Mouse (Mus musculus): ENCODE results near the gene Atxn2l. TPM values are rescaled to one million over a fixed set of nuclear protein-coding genes. Genes with fewer than 3 reads are reported as not detected.
"Not testable (repeated sequence)": the region's sequence is repeated elsewhere in the genome, so short reads cannot be mapped to it uniquely, and the experiment has no call there.

Gene Atxn2l
- total RNA-seq, 2 experiments from 2014 or later, result 37.0 to 41.7 TPM

- intact Hi-C loops (cut with DNase I), result no loop called here
- no peak for DNase-seq (ENCODE audit: low spot score)
Measured at GRCm38 (mm10) chr7:126494120-126494519, 9.1 kb downstream of the Atxn2l start.

DNA sequence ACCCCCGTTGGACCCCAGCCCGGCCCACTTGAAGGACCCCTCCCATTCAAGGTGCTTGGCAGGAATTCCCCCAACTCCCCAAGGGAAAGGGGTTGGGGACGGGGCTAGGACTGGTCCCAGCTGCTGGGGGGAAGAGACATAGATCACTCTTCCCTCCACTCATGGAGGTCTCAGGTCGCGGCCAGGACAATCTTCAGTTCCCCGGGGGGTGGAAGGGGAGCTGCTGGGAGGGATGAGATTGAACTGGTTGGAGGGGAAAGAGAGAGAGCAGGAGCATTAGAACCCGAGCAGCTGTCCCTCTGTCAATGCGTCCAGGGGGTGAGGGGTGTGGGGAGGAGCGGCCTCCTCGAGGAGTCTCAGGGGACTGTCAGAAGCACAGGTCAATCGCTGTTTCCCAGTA, 11.3 kb downstream of the Atxn2l start:
- intact Hi-C loops (cut with DNase I), result no loop called here
- no peak for DNase-seq (ENCODE audit: low spot score)

- intact Hi-C loops (cut with DNase I), result no loop called here
- no peak for DNase-seq (ENCODE audit: low spot score)
Measured at GRCm38 (mm10) chr7:126491005-126491404, 12.2 kb downstream of the Atxn2l start.

DNA sequence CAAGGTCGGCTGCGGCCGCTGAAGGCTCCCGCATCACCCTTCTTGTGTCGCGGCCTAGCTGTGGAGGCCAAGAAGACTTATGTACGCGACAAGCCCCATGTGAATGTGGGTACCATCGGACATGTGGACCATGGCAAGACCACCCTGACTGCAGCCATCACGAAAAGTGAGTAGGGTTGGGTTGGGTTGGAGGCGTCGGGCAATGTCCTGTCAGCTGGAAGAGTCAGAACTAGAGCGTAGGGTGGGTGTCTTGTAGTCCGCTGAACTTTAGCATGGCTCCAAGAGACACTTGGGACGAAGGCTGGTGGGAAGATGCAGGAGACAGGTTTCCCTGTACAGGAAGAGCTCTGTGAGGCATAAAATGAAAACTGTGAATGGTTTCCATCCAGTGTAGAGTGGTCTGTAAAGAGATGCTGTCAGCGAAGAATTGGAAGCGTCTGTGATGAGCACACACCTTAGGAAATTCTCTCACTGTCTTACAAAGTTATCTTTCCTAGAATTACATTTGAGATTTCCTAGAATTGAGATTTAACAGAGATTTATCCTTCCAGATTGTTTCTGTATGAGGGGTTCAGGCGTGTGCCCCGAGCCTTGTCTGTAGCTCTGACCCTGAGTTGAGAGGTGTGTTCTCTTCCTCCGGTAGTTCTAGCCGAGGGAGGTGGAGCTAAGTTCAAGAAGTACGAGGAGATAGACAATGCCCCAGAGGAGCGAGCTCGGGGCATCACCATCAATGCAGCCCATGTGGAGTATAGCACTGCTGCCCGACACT, 15.4 kb downstream of the Atxn2l start:
- not testable (repeated sequence) for DNase-seq (ENCODE audit: low spot score)
- intact Hi-C loops (cut with DNase I), result loop anchor here (2.0 kb wide), 1 partner anchor 15 kb away; the partner anchor contains the start of gene Atxn2l

- intact Hi-C loops (cut with DNase I), result loop anchor here (2.0 kb wide), 1 partner anchor 16 kb away; the partner anchor contains the start of gene Atxn2l
- DNase-seq (ENCODE audit: low spot score), result peak; percentile 96
Measured at GRCm38 (mm10) chr7:126487052-126487483, 16.2 kb downstream of the Atxn2l start, which contains the start of gene Tufm. Tufm (plus strand) TSS chr7:126487361.

GRCm38 (mm10) chr7:126482392-126482871, 20.8 kb downstream of the Atxn2l start:
- peak; percentile 61 for DNase-seq (ENCODE audit: low spot score)

DNA sequence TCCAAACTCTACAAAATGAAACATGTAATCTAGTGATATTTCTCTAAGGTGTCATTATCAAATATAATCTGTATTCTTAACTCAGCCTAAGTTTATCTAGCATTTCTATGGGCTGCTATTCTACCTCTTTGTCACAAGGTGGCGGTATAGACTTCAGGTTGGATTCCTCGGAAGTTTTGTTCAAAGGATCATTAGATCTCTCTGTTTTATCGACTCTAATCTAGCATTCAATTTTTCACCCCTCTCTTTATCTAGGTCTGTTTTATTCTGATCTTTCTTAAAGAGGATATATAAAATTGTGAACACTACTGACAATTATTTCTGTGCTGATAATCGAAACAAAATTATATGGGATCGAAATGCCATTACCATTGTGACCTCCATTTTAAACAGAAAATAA, 21.5 kb downstream of the Atxn2l start:
- DNase-seq (ENCODE audit: low spot score), result no peak
- intact Hi-C loops (cut with DNase I), result loop anchor here (5.0 kb wide), 1 partner anchor 221 kb away; no protein-coding TSS in a partner anchor

More at GRCm38 (mm10) chr7:126482392-126482871, 20.8 kb downstream of the Atxn2l start:
- intact Hi-C loops (cut with DNase I), result loop anchor here (5.0 kb wide), 1 partner anchor 220 kb away; no protein-coding TSS in a partner anchor

- peak; percentile 75 for DNase-seq (ENCODE audit: low spot score)
- intact Hi-C loops (cut with DNase I), result loop anchor here (1.0 kb wide), 1 partner anchor 28 kb away; the partner anchor contains the start of gene Atxn2l
Measured at GRCm38 (mm10) chr7:126474993-126475581, 28.1 kb downstream of the Atxn2l start, which contains the start of gene Sh2b1. Sh2b1 (minus strand) TSS chr7:126475424.

GRCm38 (mm10) chr7:126474486-126474955, 28.7 kb downstream of the Atxn2l start:
- intact Hi-C loops (cut with DNase I), result no loop called here
- DNase-seq (ENCODE audit: low spot score), result no peak

- intact Hi-C loops (cut with DNase I), result no loop called here
- no peak for DNase-seq (ENCODE audit: low spot score)
Measured at GRCm38 (mm10) chr7:126473470-126474086, 29.7 kb downstream of the Atxn2l start.

GRCm38 (mm10) chr7:126472713-126473112, 30.5 kb downstream of the Atxn2l start:
- no peak for DNase-seq (ENCODE audit: low spot score)
- intact Hi-C loops (cut with DNase I), result no loop called here

- no peak for DNase-seq (ENCODE audit: low spot score)
- intact Hi-C loops (cut with DNase I), result no loop called here
Measured at GRCm38 (mm10) chr7:126472306-126472705, 30.9 kb downstream of the Atxn2l start.

DNA sequence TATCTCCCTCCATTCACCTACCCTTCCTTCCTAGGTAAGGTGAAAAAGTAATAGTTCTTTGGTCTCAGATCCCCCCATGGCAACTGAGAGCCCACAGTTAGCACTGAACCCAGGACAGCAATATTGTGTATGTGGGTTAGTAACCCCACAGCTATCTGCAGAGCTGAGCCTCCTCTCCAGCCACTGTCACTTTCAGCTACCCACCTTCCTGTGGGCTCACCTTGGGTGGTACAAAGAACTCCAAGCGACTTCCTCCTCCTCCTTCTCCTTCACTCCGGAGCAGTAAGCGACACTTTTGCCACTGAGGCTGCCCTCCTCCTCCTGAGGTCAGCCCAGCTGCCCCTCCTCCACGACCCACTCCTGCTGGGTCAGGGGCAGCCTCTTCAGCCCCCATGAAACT, 31.4 kb downstream of the Atxn2l start:
- intact Hi-C loops (cut with DNase I), result no loop called here
- no peak for DNase-seq (ENCODE audit: low spot score)

GRCm38 (mm10) chr7:126471361-126471760, 31.9 kb downstream of the Atxn2l start:
- intact Hi-C loops (cut with DNase I), result no loop called here
- DNase-seq (ENCODE audit: low spot score), result no peak

DNA sequence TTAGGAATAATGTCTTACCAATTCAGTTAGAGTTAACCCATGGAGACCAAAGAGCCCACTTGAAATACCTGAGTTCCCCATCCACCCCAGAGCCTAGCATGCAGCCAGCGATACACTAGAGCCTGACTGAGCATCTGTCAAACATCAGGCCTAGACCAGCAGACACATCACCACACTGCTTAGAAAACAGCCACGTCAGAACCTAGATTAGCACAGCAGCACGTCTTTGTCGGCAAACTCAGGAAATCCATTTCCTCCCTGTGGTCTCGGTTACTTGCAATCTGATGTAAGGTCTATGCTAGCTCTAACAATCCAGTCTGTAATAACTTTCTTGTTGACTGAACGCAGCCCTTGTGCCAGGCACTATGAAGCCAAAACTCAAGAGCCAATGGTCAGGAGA, 33.2 kb downstream of the Atxn2l start:
- intact Hi-C loops (cut with DNase I), result no loop called here
- DNase-seq (ENCODE audit: low spot score), result no peak

DNA sequence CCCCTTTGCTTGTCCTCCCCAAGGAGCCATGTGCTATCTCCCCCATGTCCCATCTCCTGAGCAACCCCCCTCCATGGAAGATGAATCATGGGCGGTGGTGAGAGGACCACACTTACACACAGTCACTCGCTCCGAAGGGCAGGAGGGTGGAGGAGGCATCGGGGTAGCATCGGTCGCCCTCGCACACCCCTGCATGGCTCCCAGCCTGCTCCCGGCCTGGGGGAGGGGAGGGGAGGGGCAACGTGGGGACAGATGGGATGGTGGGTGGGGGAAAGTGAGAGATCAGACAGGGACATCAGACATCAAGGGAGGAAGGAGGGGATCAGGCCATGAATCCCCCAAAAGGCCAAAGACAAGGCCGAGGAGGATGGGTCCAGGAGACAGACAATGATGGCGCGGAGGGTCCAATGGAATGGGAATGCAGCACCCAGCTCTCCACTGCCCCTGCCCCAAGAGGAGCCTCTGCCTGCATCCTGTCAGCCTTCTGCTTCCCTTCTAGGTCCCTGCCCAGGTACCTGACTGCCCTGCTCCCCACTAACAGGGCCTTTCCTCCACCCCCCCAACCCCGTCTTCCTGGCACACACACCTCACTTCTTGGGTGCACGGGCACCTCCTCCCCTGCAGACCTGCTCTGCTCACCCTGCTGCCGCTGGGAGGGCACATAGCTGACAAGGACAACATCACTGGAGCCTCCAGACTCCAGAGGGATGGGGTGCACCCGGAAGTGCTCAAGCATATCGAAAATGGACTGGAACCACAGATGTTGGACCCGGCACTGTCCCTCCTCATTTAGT, 35.2 kb downstream of the Atxn2l start:
- no peak for DNase-seq (ENCODE audit: low spot score)
- intact Hi-C loops (cut with DNase I), result loop anchor here (5.0 kb wide), 1 partner anchor 71 kb away; the partner anchor contains the start of gene Nfatc2ip

- no peak for DNase-seq (ENCODE audit: low spot score)
- intact Hi-C loops (cut with DNase I), result loop anchor here (5.0 kb wide), 1 partner anchor 70 kb away; the partner anchor contains the start of gene Nfatc2ip
Measured at GRCm38 (mm10) chr7:126467271-126467670, 36.0 kb downstream of the Atxn2l start.

DNA sequence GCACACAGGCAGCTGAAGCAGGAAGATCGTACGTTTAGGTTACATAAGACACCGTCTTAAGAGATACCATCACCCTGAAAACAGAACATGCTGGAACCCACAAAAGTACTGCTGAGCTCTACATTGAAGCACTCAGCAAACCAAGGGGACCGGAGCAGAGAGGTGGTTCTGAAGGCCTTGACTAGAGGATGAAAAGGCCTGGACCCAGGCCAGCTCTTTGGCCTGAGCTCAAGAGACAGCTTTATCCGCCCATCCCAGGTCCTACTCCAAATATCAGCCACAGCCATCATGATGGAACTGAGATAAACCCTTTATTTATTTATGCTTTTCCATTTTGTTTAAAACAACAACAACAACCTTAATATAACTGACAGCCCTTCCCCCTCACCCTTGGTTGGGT, 36.5 kb downstream of the Atxn2l start:
- intact Hi-C loops (cut with DNase I), result loop anchor here (5.0 kb wide), 1 partner anchor 69 kb away; the partner anchor contains the start of gene Nfatc2ip
- no peak for DNase-seq (ENCODE audit: low spot score)

- intact Hi-C loops (cut with DNase I), result loop anchor here (5.0 kb wide), 1 partner anchor 69 kb away; the partner anchor contains the start of gene Nfatc2ip
- DNase-seq (ENCODE audit: low spot score), result no peak
Measured at GRCm38 (mm10) chr7:126466116-126466515, 37.1 kb downstream of the Atxn2l start.

Measured in heart, postnatal 25 days (tissue).